Mouse (Mus musculus) thymus, adult 2 months (tissue): ENCODE data around the gene Fam126b. TPM values are rescaled to one million over a fixed set of nuclear protein-coding genes. Genes with fewer than 3 reads are reported as not detected.
A peak's percentile ranks its signal among the peaks of the same experiment; 100 is the strongest.
"Not testable (repeated sequence)": the region's sequence is repeated elsewhere in the genome, so short reads cannot be mapped to it uniquely, and the experiment has no call there.

Experiments used
- DNase-seq: peaks from one replicate; pipeline ENCODE4 v3.0.0; 2021
- H3K27ac ChIP-seq: fragments of 200-500 bp; 2 replicates; pipeline ENCODE4 v1.5.1; 2012; ENCODE audit warnings: low read length, control low read depth; ENCODE audit not compliant: control insufficient read depth, insufficient read depth
- H3K27me3 ChIP-seq: fragments of 200-500 bp; 2 replicates; pipeline ENCODE4 v1.6.1; 2012; ENCODE audit warnings: mild to moderate bottlenecking, low read length, moderate library complexity, mixed read lengths; ENCODE audit not compliant: control insufficient read depth, insufficient read depth
- H3K36me3 ChIP-seq: fragments of 200-500 bp; 2 replicates; pipeline ENCODE4 v1.6.1; 2012; ENCODE audit warnings: mild to moderate bottlenecking, low read length, moderate library complexity; ENCODE audit not compliant: control insufficient read depth, insufficient read depth
- H3K4me1 ChIP-seq: fragments of 200-500 bp; replicated peaks from 2 replicates; pipeline ENCODE4 v1.6.1; 2012; ENCODE audit warnings: low read length; ENCODE audit not compliant: control insufficient read depth, insufficient read depth
- H3K4me3 ChIP-seq: fragments of 200-500 bp; 2 replicates; pipeline ENCODE4 v1.5.1; 2012; ENCODE audit warnings: mild to moderate bottlenecking, low read length, control low read depth, moderate library complexity; ENCODE audit not compliant: control insufficient read depth, insufficient read depth
- CTCF ChIP-seq: fragments of 200-500 bp; IDR thresholded peaks from 2 replicates; pipeline ENCODE4 v1.5.1; 2012; ENCODE audit warnings: mild to moderate bottlenecking, control low read depth, low read length, moderate library complexity, borderline replicate concordance; ENCODE audit not compliant: control insufficient read depth, poor library complexity, insufficient read depth; ENCODE audit errors: extremely low read depth
- POLR2A ChIP-seq: fragments of 200-500 bp; IDR thresholded peaks from 2 replicates; pipeline ENCODE4 v1.6.1; 2012; ENCODE audit warnings: mild to moderate bottlenecking, low read length, control low read depth, moderate library complexity; ENCODE audit not compliant: control insufficient read depth, poor library complexity, insufficient read depth; ENCODE audit errors: extremely low read depth
- WGBS: fragments of 180-500 bp; shearing (Covaris S2); methylation state at CpG from one replicate; pipeline ENCODE4 v1.1.7; 2018; 5-methylcytosine and 5-hydroxymethylcytosine counted together
- polyA plus RNA-seq: library from polyadenylated mRNA; depleted of rRNA; stranded (reverse); fragments of >200 nt; gene quantifications from 2 replicates; pipeline ENCODE4 v1.2.3, GENCODE M21; 2012; rRNA removed

Gene Fam126b
- polyA plus RNA-seq: 2.4 and 2.7 TPM in 2 replicates

GRCm38 (mm10) chr1:58586171-58586997 lies at the start of gene Fam126b, which contains the start of gene Ndufb3:
TSS of gene Fam126b (minus strand) at chr1:58586323.
TSS of gene Ndufb3 (plus strand) at chr1:58586384.
- H3K27ac ChIP-seq: peak within 1 kb of the TSS; percentile 20
- peak within 1 kb of the TSS; percentile 97 for H3K4me3 ChIP-seq
- DNase-seq: peak; percentile 82
- TF ChIP-seq CTCF: no peak
- TF ChIP-seq POLR2A: peak; percentile 55; the same call in 1 of the 2 replicates
- peaks cover 5% of the 10 kb centered on the region for H3K4me1 ChIP-seq
- peaks cover 4% of the 10 kb centered on the region; the same call in 1 of the 2 replicates for H3K36me3 ChIP-seq
- WGBS: under 1% methylated on average over 41 of the region's 41 CpGs
- H3K27me3 ChIP-seq: no peaks in the 10 kb centered on the region

DNA sequence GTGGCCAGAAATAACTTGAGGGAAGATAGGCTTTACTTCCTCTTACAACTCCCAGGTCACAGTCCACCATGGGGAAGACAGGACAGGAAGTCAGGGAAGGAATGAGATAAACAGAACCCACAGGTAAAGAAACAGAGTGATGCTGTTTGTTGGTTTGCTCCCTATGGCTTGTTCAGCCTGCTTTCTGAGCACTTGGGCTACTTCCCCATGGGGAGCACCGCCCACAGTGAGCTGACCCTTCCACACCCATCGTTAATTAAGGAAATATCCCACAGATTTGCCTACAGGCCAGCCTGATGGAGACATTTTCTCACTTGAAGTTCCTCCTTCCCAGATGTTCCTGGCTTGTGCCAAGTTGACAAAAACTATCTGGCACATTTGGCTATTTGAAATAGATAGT lies 42.7 kb upstream of the Fam126b start:
- 88% methylated on average over 2 of the region's 2 CpGs for WGBS
- not testable (repeated sequence) for H3K27me3 ChIP-seq, DNase-seq, H3K4me1 ChIP-seq, H3K36me3 ChIP-seq, H3K27ac ChIP-seq, H3K4me3 ChIP-seq

GRCm38 (mm10) chr1:58621996-58622748 lies 36.0 kb upstream of the Fam126b start:
- Histone ChIP-seq H3K4me3 (no peak overlapping the region), H3K4me1 (no peaks in the 10 kb centered on the region), H3K27me3 (no peaks in the 10 kb centered on the region), H3K36me3 (no peaks in the 10 kb centered on the region), H3K27ac (no peak overlapping the region)
- TF ChIP-seq CTCF (no peak), POLR2A (no peak)
- no peak for DNase-seq
- 91% methylated on average over 7 of the region's 7 CpGs for WGBS

DNA sequence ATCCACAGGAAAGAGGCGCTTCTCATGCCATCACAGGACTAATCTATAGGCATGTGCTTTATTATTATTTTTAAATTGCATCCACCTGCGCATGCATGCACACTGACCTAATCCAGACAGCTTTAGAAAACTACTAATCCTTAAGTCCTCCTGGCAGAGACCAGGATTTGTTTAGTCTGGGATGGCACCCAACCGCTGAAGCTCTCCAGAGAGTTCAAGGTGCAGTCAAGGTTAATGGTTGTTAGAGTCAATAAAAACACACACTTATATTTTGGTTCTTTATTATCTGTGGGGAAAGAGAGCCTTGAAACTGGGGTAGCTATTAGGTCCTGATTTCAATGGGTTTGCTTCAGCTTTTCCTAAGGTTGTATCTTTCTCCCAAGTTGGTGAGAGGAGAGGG lies 35.1 kb upstream of the Fam126b start:
- no peaks in the 10 kb centered on the region for H3K27me3 ChIP-seq
- no peak for DNase-seq
- H3K4me1 ChIP-seq: no peaks in the 10 kb centered on the region
- TF ChIP-seq CTCF: no peak
- no peak for TF ChIP-seq POLR2A
- H3K36me3 ChIP-seq: no peaks in the 10 kb centered on the region
- WGBS: 96% methylated on average over 3 of the region's 3 CpGs
- no peak overlapping the region for H3K27ac ChIP-seq
- no peak overlapping the region for H3K4me3 ChIP-seq

- Histone ChIP-seq H3K27me3 (no peaks in the 10 kb centered on the region), H3K36me3 (no peaks in the 10 kb centered on the region), H3K4me3 (no peak overlapping the region), H3K4me1 (no peaks in the 10 kb centered on the region), H3K27ac (no peak overlapping the region)
- no peak for DNase-seq
- TF ChIP-seq POLR2A: no peak
- no peak for TF ChIP-seq CTCF
- whole genome bisulfite sequencing: 88% methylated on average over 2 of the region's 2 CpGs
Observed at GRCm38 (mm10) chr1:58618766-58619165, 32.6 kb upstream of the Fam126b start.

- Histone ChIP-seq H3K27me3 (no peaks in the 10 kb centered on the region), H3K27ac (no peak overlapping the region), H3K4me1 (no peaks in the 10 kb centered on the region), H3K36me3 (no peaks in the 10 kb centered on the region), H3K4me3 (no peak overlapping the region)
- no peak for DNase-seq
- TF ChIP-seq CTCF: no peak
- TF ChIP-seq POLR2A: no peak
- 15% methylated on average over 6 of the region's 6 CpGs for WGBS
Observed at GRCm38 (mm10) chr1:58617978-58618668, 32.0 kb upstream of the Fam126b start.
